Mouse (Mus musculus) brain, embryonic 14.5 days (tissue): ENCODE measurements around the gene Snx33.

Source experiments
- CTCF ChIP-seq: fragments of 200-500 bp; IDR thresholded peaks from 2 replicates; pipeline ENCODE4 v1.5.1; 2012; ENCODE audit warnings: inconsistent platforms, mild to moderate bottlenecking, moderate library complexity, borderline replicate concordance; ENCODE audit not compliant: insufficient read depth, insufficient read length; ENCODE audit errors: extremely low read depth
- POLR2A ChIP-seq: fragments of 200-500 bp; IDR thresholded peaks from 2 replicates; pipeline ENCODE4 v1.6.1; 2012; ENCODE audit warnings: mild to moderate bottlenecking, inconsistent platforms, borderline replicate concordance; ENCODE audit not compliant: poor library complexity, insufficient read depth, insufficient read length, severe bottlenecking; ENCODE audit errors: extremely low read depth

GRCm38 (mm10) chr9:56924651-56925027, 3.5 kb downstream of the Snx33 start:
- TF ChIP-seq CTCF, result no peak
- no peak for TF ChIP-seq POLR2A
